Mouse (Mus musculus) brain, embryonic 14.5 days (tissue): Measurements from ENCODE around the gene Rftn1. TPM values are rescaled to one million over a fixed set of nuclear protein-coding genes. Genes with fewer than 3 reads are reported as not detected.

ENCODE experiments used
- DNase-seq: peaks from one replicate; pipeline ENCODE4 v3.0.0-alpha.2; 2011; ENCODE audit warnings: low read depth
- CTCF ChIP-seq: fragments of 200-500 bp; IDR thresholded peaks from 2 replicates; pipeline ENCODE4 v1.5.1; 2012; ENCODE audit warnings: inconsistent platforms, mild to moderate bottlenecking, moderate library complexity, borderline replicate concordance; ENCODE audit not compliant: insufficient read depth, insufficient read length; ENCODE audit errors: extremely low read depth
- POLR2A ChIP-seq: fragments of 200-500 bp; IDR thresholded peaks from 2 replicates; pipeline ENCODE4 v1.6.1; 2012; ENCODE audit warnings: mild to moderate bottlenecking, inconsistent platforms, borderline replicate concordance; ENCODE audit not compliant: poor library complexity, insufficient read depth, insufficient read length, severe bottlenecking; ENCODE audit errors: extremely low read depth
- polyA plus RNA-seq: library from polyadenylated mRNA; depleted of rRNA; stranded (reverse); fragments of >200 nt; gene quantifications from 2 replicates; pipeline ENCODE4 v1.2.3, GENCODE M21; 2012; rRNA removed

Gene Rftn1
- polyA plus RNA-seq, 1 experiment, result 17.7 TPM

DNA sequence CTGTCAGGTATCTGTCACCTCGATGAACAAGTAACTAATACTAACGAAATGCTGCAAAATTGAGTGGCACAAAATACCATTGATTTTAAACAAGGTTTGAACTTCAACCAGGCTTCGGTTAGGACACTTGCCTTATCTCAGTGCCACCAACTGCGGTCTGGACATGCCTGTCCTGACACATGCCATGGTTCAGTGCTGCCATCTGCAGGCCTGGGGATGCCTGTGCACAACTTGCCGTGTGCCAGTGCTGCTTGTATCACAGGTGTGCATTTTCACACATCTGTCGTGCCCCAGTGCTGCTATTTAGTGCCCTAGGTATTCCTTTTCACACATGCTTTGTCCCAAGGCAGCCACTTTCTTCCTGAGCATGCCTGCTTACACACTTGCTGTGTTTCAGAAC, 247.8 kb downstream of the Rftn1 start:
- DNase-seq, result peak; percentile 21

More for the DNA sequence above, 247.8 kb downstream of the Rftn1 start:
- TF ChIP-seq POLR2A, result no peak
- TF ChIP-seq CTCF, result peak; percentile 53

Other genes starting within 250 kb of the Rftn1 start
- 0.23 and 0.27 TPM in 2 replicates for gene Dazl, start 103.0 kb upstream of the Rftn1 start, polyA plus RNA-seq